Mouse (Mus musculus) kidney, embryonic 16.5 days (tissue): ENCODE measurements at regions not wholly inside any gene's neighbourhood (a gene's known extent, or its start where the extent isn't known, plus 50 kb on each side); places are given as distances from the start of the nearest gene placed in this dataset.

Experiments
- ATAC-seq: fragments of 200-750 bp; cut with Nextera tagmentation; 2 replicates; pipeline ENCODE4 v1.8.0; 2017; ENCODE audit warnings: moderate TSS enrichment; ENCODE audit not compliant: low FRiP score, low TSS enrichment
- H3K27ac ChIP-seq: fragments of 300-500 bp; sonication (generic); 2 replicates; pipeline ENCODE4 v1.5.1; 2014; ENCODE audit warnings: low read length
- H3K27me3 ChIP-seq: fragments of 300-500 bp; sonication (generic); 2 replicates; pipeline ENCODE4 v1.6.1; 2014; ENCODE audit warnings: low read length, control low read depth, mixed read lengths; ENCODE audit not compliant: insufficient read depth
- H3K36me3 ChIP-seq: fragments of 300-500 bp; sonication (generic); 2 replicates; pipeline ENCODE4 v1.6.1; 2014; ENCODE audit warnings: low read length, control low read depth, mixed read lengths; ENCODE audit not compliant: insufficient read depth
- H3K4me1 ChIP-seq: fragments of 300-500 bp; sonication (generic); 2 replicates; pipeline ENCODE4 v1.6.1; 2014; ENCODE audit warnings: low read length, control low read depth, mixed read lengths; ENCODE audit not compliant: insufficient read depth
- H3K4me2 ChIP-seq: fragments of 300-500 bp; sonication (generic); replicated peaks from 2 replicates; pipeline ENCODE4 v1.6.1; 2014; ENCODE audit warnings: low read depth, low read length
- H3K4me3 ChIP-seq: fragments of 300-500 bp; sonication (generic); 2 replicates; pipeline ENCODE4 v1.5.1; 2014; ENCODE audit warnings: mild to moderate bottlenecking, low read length
- H3K9ac ChIP-seq: fragments of 300-500 bp; sonication (generic); replicated peaks from 2 replicates; pipeline ENCODE4 v1.6.1; 2014; ENCODE audit warnings: low read length
- H3K9me3 ChIP-seq: fragments of 300-500 bp; sonication (generic); 2 replicates; pipeline ENCODE4 v1.6.1; 2016; ENCODE audit warnings: low read length, control low read depth
- WGBS: fragments of 180-500 bp; shearing (Covaris S2); extraction: QIAGEN DNeasy Blood & Tissue Kit; methylation state at CpG from one replicate; pipeline ENCODE4 v1.1.7; 2014; 5-methylcytosine and 5-hydroxymethylcytosine counted together

DNA sequence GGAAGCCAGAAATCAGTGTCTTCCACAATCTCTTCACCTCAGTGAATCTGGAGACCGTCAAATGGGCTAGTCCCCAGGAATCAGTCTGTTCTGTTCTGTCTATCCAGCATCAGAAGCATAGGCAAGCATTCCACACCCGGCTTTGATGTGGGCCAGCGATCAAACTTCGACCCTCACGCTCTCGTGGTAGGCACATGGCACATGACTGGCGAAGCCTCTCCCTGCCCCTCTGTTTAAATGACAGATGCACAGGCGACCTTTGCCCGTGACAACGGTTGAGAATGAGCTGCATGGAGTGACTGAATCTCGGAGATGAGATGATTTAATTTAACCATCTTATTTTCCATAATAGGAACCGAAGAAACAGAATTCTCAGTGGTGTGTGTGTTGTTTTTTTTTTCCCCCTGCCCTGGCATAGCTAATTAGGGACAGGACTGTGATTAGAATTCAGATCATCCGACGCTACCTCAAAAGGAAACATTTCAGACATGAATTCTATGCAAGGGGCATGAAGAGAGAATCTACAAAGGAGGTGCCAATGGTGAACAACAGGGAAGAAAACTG, 53.9 kb upstream of the Foxn3 start:
- no peaks in the 10 kb centered on the region for H3K27me3 ChIP-seq
- no peak overlapping the region for H3K4me3 ChIP-seq
- ATAC-seq, result no peak
- 0 out of 2 replicates have a peak, but pooled peaks cover 2% of the 10 kb centered on the region for H3K9me3 ChIP-seq
- H3K36me3 ChIP-seq, result no peaks in the 10 kb centered on the region
- no peak overlapping the region for H3K9ac ChIP-seq
- no peak overlapping the region for H3K4me2 ChIP-seq
- H3K4me1 ChIP-seq, result no peaks in the 10 kb centered on the region
- 77% methylated on average over 14 of the region's 14 CpGs for WGBS
- H3K27ac ChIP-seq, result no peak overlapping the region

DNA sequence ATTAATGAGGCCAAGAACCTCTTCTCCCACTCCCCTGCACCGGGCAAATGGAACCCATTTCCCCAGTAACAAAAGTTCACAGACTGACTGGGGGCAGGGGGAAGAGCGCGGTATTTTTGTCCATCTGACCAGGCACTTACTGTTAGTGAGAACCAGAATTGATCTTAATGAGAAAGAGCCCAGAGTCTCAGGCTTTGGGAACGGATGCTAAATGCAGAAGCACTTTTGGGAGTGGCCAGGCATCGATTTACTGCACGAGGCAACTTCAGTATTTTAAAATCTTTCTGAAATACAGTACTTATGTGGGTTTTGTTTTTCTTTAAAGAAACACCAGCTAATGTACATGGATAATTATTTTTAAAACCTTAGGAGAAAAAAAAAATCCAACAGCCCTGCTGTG, 51.0 kb upstream of the Foxn3 start:
- Histone ChIP-seq H3K36me3 (no peaks in the 10 kb centered on the region), H3K4me3 (no peak overlapping the region), H3K4me1 (no peaks in the 10 kb centered on the region), H3K9me3 (no peaks in the 10 kb centered on the region), H3K27me3 (no peaks in the 10 kb centered on the region), H3K9ac (no peak overlapping the region), H3K4me2 (no peak overlapping the region), H3K27ac (no peak overlapping the region)
- ATAC-seq, result no peak
- WGBS, result 47% methylated on average over 6 of the region's 6 CpGs
